Mouse (Mus musculus): ENCODE measurements around the gene Gbf1. TPM values are rescaled to one million over a fixed set of nuclear protein-coding genes. Genes with fewer than 3 reads are reported as not detected.

The Gbf1 gene
- 39.1 TPM for polyA plus RNA-seq (2015; fragmentation: Illumina TruSeq; extraction: RNeasy Lipid Tissue Mini Kit (QIAGEN cat#74804); ENCODE audit: insufficient read depth, low replicate concordance)

DNA sequence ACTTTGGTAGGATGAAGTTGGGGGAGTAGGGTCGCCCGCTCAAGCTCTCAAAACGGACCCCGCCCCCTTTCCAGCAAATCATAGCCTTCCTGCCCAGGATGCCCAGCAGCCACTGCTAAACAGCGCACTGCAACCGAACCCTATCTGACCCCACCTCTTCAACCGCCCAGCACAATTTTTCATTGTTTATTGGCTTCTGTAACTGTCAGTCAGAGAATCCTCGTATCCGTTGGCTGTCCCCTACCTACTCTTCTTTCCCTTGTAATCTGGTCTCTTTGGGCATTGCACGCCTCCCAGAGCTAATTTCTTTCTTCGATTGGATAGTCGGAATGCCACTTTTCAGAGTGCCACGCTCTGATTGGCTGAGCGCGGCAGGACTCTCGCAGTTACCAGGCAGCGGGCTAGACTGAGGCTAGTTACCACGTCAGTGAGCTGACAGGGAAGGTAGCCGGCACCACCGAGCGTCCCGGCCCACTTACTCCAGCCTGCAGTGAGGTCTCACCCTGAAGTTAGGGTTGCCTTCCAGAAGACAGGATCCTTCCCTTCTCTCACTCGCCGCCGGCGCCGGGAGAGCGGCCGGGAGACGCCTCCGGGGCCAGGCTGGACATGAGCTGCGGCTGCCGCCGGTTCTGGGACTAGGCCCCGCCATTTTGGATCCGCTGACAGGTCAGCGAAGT, at the start of gene Gbf1:
Gene Gbf1 (plus strand): TSS at position 383 of the 677 bp plus-strand sequence.

DNA sequence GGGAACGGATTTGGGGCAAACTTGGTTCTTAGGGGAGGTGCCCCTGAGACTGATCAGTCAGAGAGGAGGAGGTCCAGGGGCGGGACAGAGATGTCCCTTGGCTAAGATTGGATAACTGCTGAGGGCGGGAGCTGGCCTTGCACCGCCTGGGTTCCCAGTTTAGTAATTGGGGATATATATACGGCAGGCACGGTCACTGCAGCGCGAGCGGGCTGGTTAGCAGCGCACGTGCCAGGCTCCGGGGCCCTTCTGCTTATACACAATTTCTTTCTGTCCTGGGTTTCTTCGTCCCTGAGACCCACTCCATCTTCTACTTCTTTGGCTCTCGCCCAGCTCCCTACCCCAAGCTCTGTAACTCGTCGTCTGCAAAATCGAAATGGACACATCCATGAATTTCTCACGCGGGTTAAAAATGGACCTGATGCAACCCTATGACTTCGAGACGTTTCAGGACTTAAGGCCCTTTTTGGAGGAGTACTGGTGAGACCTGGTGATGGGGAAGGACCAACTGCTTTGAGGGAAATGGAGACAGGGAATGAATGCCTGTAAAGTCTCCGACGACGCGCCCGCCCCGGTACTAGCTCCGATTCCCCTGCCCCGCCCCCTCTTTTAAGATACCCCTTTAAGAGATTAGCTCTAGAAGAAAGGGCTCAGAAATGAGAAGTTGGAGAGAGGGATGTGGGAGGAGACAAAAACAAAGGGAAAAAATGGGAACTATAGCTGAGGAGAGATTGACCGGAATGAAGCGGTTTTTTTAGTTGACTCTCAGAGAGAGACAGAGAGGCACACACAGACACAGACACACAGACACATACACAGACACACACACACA, 20.4 kb upstream of the Gbf1 start, which contains the start of gene Elovl3:
Gene Elovl3 (plus strand): TSS at position 204 of the 832 bp plus-strand sequence.

DNA sequence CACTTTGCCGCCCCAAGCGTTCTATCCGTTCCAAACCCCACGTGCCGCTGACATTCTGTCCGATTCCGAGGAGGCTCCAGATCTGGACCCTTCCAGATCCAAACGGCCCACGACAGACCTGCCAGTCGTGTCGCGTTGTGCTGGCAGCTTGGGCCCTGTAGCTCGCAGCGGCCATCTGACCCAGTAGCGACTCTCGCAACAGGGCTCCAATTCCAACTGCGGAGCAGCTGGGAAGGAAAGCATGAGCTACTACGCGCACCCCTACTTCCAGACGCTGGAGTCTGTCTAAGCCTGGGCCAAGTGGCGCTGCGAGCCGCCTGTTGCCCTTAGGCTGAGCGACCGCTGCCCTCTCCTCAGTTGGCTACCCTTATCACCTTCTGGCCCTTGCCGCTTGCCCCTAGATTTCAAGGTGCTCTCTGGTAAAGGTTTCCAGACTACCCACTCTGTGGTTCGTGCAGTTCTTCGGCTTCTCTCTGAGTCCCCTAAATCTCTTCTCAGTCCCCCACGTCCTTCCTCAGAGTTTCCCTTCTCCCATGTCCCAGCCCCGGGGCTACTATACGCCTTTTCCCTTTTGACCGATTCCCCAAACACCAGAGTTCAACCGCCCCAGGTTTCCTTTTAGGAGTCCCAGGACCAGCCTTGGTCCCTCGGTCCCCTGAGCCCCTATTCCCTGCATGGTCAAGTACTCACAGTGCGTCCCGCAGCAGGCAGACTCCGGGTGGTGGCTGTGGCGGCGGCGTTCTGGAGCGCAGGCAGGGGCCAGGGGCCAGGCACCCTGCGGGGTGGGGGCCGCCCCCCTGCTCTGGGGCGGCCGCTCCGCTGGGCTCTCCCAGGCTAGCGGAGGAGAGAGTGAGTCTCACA, 4.6 kb upstream of the Gbf1 start, which contains the start of gene Pitx3:
Gene Pitx3 (minus strand): TSS at position 816 of the 861 bp plus-strand sequence.

DNA sequence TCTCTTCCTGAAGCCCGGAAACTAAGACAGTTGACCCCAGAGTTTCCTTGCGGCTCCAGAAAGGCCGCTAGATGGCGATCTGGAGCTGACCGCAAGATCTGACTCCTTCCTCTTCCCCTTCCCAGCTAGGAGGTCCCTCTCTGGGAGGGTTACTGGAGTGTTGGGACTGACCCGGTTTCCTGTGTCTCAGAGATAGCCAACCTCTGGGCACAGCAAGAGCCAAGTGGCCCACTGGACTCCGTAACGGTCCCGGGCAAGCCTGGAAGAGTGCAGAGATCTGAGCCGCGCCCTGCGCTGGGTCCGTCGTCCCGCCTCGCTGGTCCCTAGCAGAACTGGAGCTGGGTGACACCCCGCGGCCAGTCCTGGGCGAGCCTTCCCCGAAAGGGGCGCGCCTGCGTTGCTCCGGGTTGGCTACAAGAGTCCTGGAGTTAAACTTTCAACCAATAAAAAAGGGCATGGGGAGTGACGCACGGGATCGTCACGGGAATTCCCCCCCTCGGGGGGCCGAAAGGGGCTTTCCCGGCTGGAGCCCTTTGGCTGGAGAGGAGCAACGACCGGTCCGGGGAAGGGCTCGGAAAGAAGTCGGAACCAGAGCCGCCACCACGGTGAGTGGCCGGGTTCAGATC, 152.0 kb downstream of the Gbf1 start, which contains the start of gene Nfkb2:
Gene Nfkb2 (plus strand): TSS at position 105 of the 626 bp plus-strand sequence.

DNA sequence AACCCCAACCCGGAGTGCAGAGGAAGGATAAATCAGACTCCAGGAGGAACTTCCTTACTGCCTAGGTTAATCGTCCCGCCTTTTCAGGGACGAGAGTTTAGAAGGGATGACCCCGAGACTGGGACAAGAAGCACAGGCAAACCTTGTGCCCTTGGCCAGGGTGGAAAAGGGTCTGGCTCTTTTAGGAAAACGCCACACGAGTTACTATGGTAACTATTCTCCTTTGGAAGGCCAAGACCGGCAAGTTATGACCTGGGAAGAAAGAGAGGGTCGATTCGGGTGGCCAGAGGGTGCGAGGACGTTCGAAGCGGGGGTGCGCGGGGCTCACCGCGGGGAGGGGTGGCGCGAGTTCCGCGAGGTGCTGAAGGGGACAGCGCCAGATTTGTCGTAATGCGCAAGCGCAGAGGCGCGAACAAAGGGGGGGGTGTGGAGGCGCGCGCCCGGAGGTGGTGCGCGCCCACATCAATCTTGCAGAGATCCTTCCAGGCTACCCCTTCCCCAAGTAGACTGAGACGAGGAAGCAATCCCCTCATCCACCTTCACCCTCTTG, 174.5 kb downstream of the Gbf1 start, which contains the start of gene Psd:
Gene Psd (minus strand): TSS at position 401 of the 550 bp plus-strand sequence.

DNA sequence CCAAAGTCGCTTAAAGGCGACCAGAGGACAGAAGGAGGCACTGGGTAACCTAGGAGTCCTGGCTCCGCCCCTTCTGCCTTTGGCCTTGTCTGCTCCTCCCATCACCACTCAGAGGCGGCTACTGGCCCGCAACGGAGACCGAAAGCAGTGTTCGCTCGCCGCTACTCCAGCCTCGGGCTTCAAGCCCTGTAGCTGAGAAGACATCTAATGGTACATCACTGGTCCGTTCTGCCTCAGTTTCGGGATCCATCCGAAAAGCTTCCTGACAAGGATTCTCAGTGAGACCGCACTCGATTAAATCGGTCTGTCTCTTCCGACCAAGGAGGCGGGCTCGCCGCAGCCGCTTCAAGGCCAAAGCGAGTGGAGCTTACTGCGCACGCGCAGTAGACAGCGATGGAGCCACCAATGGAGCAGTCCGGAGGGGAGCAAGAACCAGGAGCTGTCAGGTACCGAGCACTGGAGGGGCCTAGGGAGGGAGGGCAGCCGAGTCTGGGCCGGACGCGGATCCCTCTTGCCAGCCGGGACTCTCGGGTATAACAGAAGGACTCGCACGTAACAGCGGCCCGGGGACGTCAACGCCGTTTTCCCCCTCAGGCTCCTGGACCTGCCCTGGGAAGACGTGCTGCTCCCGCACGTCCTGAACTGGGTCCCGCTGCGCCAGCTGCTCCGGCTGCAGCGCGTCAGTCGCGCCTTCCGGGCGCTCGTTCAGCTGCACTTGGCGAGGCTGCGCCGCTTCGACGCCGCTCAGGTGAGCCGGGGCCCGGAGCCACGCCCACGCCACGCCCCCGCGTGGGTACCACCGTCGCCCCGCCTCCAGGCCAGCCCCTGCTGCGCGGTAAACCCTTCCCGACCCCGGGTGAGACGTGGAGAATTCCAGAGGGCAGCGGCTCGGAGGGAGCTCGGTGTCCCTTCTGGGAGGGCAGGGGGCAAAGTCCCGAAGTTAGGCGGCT, 176.0 kb downstream of the Gbf1 start, which contains the start of gene Fbxl15:
Gene Fbxl15 (plus strand): TSS at position 104 of the 950 bp plus-strand sequence.

Other genes with a start within 250 kb of the Gbf1 start
- gene Armh3, start 154.0 kb upstream of the Gbf1 start, polyA plus RNA-seq (2015; fragmentation: Illumina TruSeq; extraction: RNeasy Lipid Tissue Mini Kit (QIAGEN cat#74804); ENCODE audit: insufficient read depth, low replicate concordance), result 13.0 TPM
- 2.4 TPM for gene Hps6, start 149.0 kb upstream of the Gbf1 start, polyA plus RNA-seq (2015; fragmentation: Illumina TruSeq; extraction: RNeasy Lipid Tissue Mini Kit (QIAGEN cat#74804); ENCODE audit: insufficient read depth, low replicate concordance)
- gene Pprc1, start 107.6 kb upstream of the Gbf1 start, polyA plus RNA-seq (2015; fragmentation: Illumina TruSeq; extraction: RNeasy Lipid Tissue Mini Kit (QIAGEN cat#74804); ENCODE audit: insufficient read depth, low replicate concordance), result 43.4 TPM
- 122 TPM for gene Ldb1, start 107.3 kb upstream of the Gbf1 start, polyA plus RNA-seq (2015; fragmentation: Illumina TruSeq; extraction: RNeasy Lipid Tissue Mini Kit (QIAGEN cat#74804); ENCODE audit: insufficient read depth, low replicate concordance)
- 44.7 TPM for gene Nolc1, start 76.6 kb upstream of the Gbf1 start, polyA plus RNA-seq (2015; fragmentation: Illumina TruSeq; extraction: RNeasy Lipid Tissue Mini Kit (QIAGEN cat#74804); ENCODE audit: insufficient read depth, low replicate concordance)
- gene Elovl3, start 20.6 kb upstream of the Gbf1 start, polyA plus RNA-seq (2015; fragmentation: Illumina TruSeq; extraction: RNeasy Lipid Tissue Mini Kit (QIAGEN cat#74804); ENCODE audit: insufficient read depth, low replicate concordance), result not detected
- not detected for gene Pitx3, start 4.2 kb upstream of the Gbf1 start, polyA plus RNA-seq (2015; fragmentation: Illumina TruSeq; extraction: RNeasy Lipid Tissue Mini Kit (QIAGEN cat#74804); ENCODE audit: insufficient read depth, low replicate concordance)
- 42.9 TPM for gene Nfkb2, start 151.8 kb downstream of the Gbf1 start, polyA plus RNA-seq (2015; fragmentation: Illumina TruSeq; extraction: RNeasy Lipid Tissue Mini Kit (QIAGEN cat#74804); ENCODE audit: insufficient read depth, low replicate concordance)
- 0.83 TPM for gene Psd, start 174.6 kb downstream of the Gbf1 start, polyA plus RNA-seq (2015; fragmentation: Illumina TruSeq; extraction: RNeasy Lipid Tissue Mini Kit (QIAGEN cat#74804); ENCODE audit: insufficient read depth, low replicate concordance)
- gene Fbxl15, start 175.7 kb downstream of the Gbf1 start, polyA plus RNA-seq (2015; fragmentation: Illumina TruSeq; extraction: RNeasy Lipid Tissue Mini Kit (QIAGEN cat#74804); ENCODE audit: insufficient read depth, low replicate concordance), result 0.83 TPM
- 38.1 TPM for gene Cuedc2, start 186.2 kb downstream of the Gbf1 start, polyA plus RNA-seq (2015; fragmentation: Illumina TruSeq; extraction: RNeasy Lipid Tissue Mini Kit (QIAGEN cat#74804); ENCODE audit: insufficient read depth, low replicate concordance)
- 0.54 TPM for gene Mfsd13a, start 188.6 kb downstream of the Gbf1 start, polyA plus RNA-seq (2015; fragmentation: Illumina TruSeq; extraction: RNeasy Lipid Tissue Mini Kit (QIAGEN cat#74804); ENCODE audit: insufficient read depth, low replicate concordance)
- gene 2310034G01Rik, start 197.8 kb downstream of the Gbf1 start, polyA plus RNA-seq (2015; fragmentation: Illumina TruSeq; extraction: RNeasy Lipid Tissue Mini Kit (QIAGEN cat#74804); ENCODE audit: insufficient read depth, low replicate concordance), result 0.40 TPM
- 78.5 TPM for gene Actr1a, start 243.2 kb downstream of the Gbf1 start, polyA plus RNA-seq (2015; fragmentation: Illumina TruSeq; extraction: RNeasy Lipid Tissue Mini Kit (QIAGEN cat#74804); ENCODE audit: insufficient read depth, low replicate concordance)
- gene Sufu, start 244.4 kb downstream of the Gbf1 start, polyA plus RNA-seq (2015; fragmentation: Illumina TruSeq; extraction: RNeasy Lipid Tissue Mini Kit (QIAGEN cat#74804); ENCODE audit: insufficient read depth, low replicate concordance), result 18.2 TPM